Mouse (Mus musculus) intestine, embryonic 14.5 days (tissue): Measurements from ENCODE around the gene Gm10160. TPM values are rescaled to one million over a fixed set of nuclear protein-coding genes. Genes with fewer than 3 reads are reported as not detected.

ENCODE experiments used
- ATAC-seq: fragments of 200-750 bp; cut with Nextera tagmentation; replicated peaks from 2 replicates; pipeline ENCODE4 v1.8.0; 2017; ENCODE audit warnings: low read depth, moderate number of reproducible peaks, moderate TSS enrichment, moderate library complexity; ENCODE audit not compliant: low FRiP score, low TSS enrichment
- DNase-seq: peaks from one replicate; pipeline ENCODE4 v3.0.0-alpha.2; 2018; ENCODE audit warnings: low spot score
- H3K27ac ChIP-seq: fragments of 300-500 bp; sonication (generic); 2 replicates; pipeline ENCODE4 v1.5.1; 2014; ENCODE audit warnings: low read depth, mild to moderate bottlenecking, control low read depth
- H3K27me3 ChIP-seq: fragments of 300-500 bp; sonication (generic); replicated peaks from 2 replicates; pipeline ENCODE4 v1.6.1; 2014; ENCODE audit warnings: low read length, control low read depth; ENCODE audit not compliant: control insufficient read depth, insufficient read depth
- H3K36me3 ChIP-seq: fragments of 300-500 bp; sonication (generic); 2 replicates; pipeline ENCODE4 v1.6.1; 2014; ENCODE audit warnings: low read length, control low read depth; ENCODE audit not compliant: control insufficient read depth, insufficient read depth
- H3K4me1 ChIP-seq: fragments of 300-500 bp; sonication (generic); replicated peaks from 2 replicates; pipeline ENCODE4 v1.6.1; 2014; ENCODE audit warnings: low read length, control low read depth, mixed read lengths; ENCODE audit not compliant: control insufficient read depth, insufficient read depth
- H3K4me2 ChIP-seq: fragments of 300-500 bp; sonication (generic); 2 replicates; pipeline ENCODE4 v1.6.1; 2014; ENCODE audit warnings: low read length
- H3K4me3 ChIP-seq: fragments of 300-500 bp; sonication (generic); 2 replicates; pipeline ENCODE4 v1.5.1; 2014; ENCODE audit warnings: low read depth, low read length, control low read depth, mixed read lengths
- H3K9ac ChIP-seq: fragments of 300-500 bp; sonication (generic); 2 replicates; pipeline ENCODE4 v1.6.1; 2014; ENCODE audit warnings: mild to moderate bottlenecking, low read length
- H3K9me3 ChIP-seq: fragments of 300-500 bp; sonication (generic); 2 replicates; pipeline ENCODE4 v1.6.1; 2016; ENCODE audit warnings: low read length, control low read depth; ENCODE audit not compliant: control insufficient read depth
- WGBS: fragments of 180-500 bp; shearing (Covaris S2); extraction: QIAGEN DNeasy Blood & Tissue Kit; methylation state at CpG from one replicate; pipeline ENCODE4 v1.1.7; 2014; 5-methylcytosine and 5-hydroxymethylcytosine counted together
- polyA plus RNA-seq: library from polyadenylated mRNA; unstranded; fragments of >200 nt; fragmentation: Nextera tagmentation; extraction: Ambion mirVana; gene quantifications from 2 replicates; pipeline ENCODE4 v1.2.1, GENCODE M21; 2014

Gm10160 gene
- polyA plus RNA-seq = not detected in 2 replicates

- no peak for ATAC-seq
- H3K9me3 ChIP-seq = no peaks in the 10 kb centered on the region
- H3K36me3 ChIP-seq = no peaks in the 10 kb centered on the region
- peaks cover 9% of the 10 kb centered on the region; the same call in 1 of the 2 replicates for H3K4me1 ChIP-seq
- no peak within 1 kb of the TSS for H3K9ac ChIP-seq
- 70% methylated on average over 1 of the region's 1 CpGs for WGBS
- no peak for DNase-seq
- no peak within 1 kb of the TSS for H3K27ac ChIP-seq
- H3K4me3 ChIP-seq = no peak within 1 kb of the TSS
- H3K4me2 ChIP-seq = no peak within 1 kb of the TSS
- H3K27me3 ChIP-seq = peaks cover 26% of the 10 kb centered on the region
Observed at GRCm38 (mm10) chr7:81855694-81856093, at the start of gene Gm10160. Gm10160 (minus strand) TSS chr7:81855794.

DNA sequence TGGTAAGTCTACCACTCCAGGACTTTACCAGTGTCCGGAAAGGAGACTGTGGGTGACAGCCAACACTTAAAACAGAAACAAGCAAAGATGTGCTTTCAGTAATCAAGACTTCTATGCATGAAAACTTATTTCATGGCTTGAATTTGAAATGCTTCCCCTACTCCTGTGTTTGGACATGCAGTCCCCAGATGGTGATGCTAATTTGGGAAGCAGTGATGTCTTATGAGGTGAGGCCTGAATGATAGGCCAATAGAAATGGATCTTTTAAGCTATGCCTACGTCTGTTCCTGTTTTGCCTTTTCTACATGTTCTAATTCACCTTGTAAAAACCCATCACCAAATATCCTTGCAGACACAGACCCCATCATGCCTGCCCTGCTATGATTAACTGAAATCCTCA is 49.3 kb upstream of the Gm10160 start:
- H3K4me2 ChIP-seq = no peak overlapping the region
- no peak overlapping the region for H3K4me3 ChIP-seq
- 86% methylated on average over 2 of the region's 2 CpGs for WGBS

DNA sequence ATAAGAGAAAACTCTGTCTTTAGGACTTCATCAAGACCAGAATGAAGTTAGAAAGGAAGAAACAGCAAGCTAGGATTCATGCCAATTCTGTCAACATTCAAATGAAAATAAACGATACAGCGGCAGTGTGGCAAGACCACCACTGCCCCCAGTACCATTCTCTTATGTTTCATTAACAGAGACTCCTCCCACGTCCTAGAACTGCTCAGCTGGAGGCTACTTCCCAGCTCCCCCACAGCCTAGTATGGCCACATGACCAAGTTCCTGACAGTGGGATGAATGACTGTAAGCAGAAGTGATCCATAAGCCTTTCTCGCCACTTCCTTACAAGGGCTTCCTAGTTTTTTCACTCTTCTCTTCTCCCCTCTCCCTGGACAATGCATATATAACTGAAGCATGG is 48.5 kb upstream of the Gm10160 start:
- H3K9ac ChIP-seq = no peak overlapping the region
- H3K27ac ChIP-seq = no peak overlapping the region
- H3K4me2 ChIP-seq = no peak overlapping the region
- DNase-seq (no peak), ATAC-seq (no peak)
- no peaks in the 10 kb centered on the region for H3K27me3 ChIP-seq
- no peak overlapping the region for H3K4me3 ChIP-seq
- peaks cover 6% of the 10 kb centered on the region; the same call in 1 of the 2 replicates for H3K36me3 ChIP-seq
- no peaks in the 10 kb centered on the region for H3K4me1 ChIP-seq
- WGBS = 58% methylated on average over 4 of the region's 4 CpGs
- H3K9me3 ChIP-seq = no peaks in the 10 kb centered on the region

More for the DNA sequence above, 49.3 kb upstream of the Gm10160 start:
- no peaks in the 10 kb centered on the region for H3K27me3 ChIP-seq
- DNase-seq (no peak), ATAC-seq (no peak)
- H3K9me3 ChIP-seq = no peaks in the 10 kb centered on the region
- no peak overlapping the region for H3K9ac ChIP-seq
- no peaks in the 10 kb centered on the region for H3K36me3 ChIP-seq
- no peaks in the 10 kb centered on the region for H3K4me1 ChIP-seq
- H3K27ac ChIP-seq = no peak overlapping the region

GRCm38 (mm10) chr7:81899361-81899760 is 43.8 kb upstream of the Gm10160 start:
- H3K27ac ChIP-seq = no peak overlapping the region
- H3K36me3 ChIP-seq = peaks cover 13% of the 10 kb centered on the region; the same call in 1 of the 2 replicates
- no peak overlapping the region for H3K4me3 ChIP-seq
- WGBS = 67% methylated on average over 11 of the region's 11 CpGs
- ATAC-seq (no peak), DNase-seq (no peak)
- H3K27me3 ChIP-seq = no peaks in the 10 kb centered on the region
- H3K9ac ChIP-seq = no peak overlapping the region
- H3K4me1 ChIP-seq = no peaks in the 10 kb centered on the region
- H3K9me3 ChIP-seq = no peaks in the 10 kb centered on the region
- no peak overlapping the region for H3K4me2 ChIP-seq

- Histone ChIP-seq H3K36me3 (peaks cover 10% of the 10 kb centered on the region; the same call in 1 of the 2 replicates), H3K4me3 (no peak overlapping the region), H3K27ac (no peak overlapping the region), H3K4me2 (no peak overlapping the region), H3K9me3 (no peaks in the 10 kb centered on the region), H3K4me1 (no peaks in the 10 kb centered on the region), H3K27me3 (no peaks in the 10 kb centered on the region), H3K9ac (no peak overlapping the region)
- ATAC-seq (no peak), DNase-seq (no peak)
- 92% methylated on average over 4 of the region's 4 CpGs for WGBS
Observed at GRCm38 (mm10) chr7:81885128-81885527, 29.5 kb upstream of the Gm10160 start.

DNA sequence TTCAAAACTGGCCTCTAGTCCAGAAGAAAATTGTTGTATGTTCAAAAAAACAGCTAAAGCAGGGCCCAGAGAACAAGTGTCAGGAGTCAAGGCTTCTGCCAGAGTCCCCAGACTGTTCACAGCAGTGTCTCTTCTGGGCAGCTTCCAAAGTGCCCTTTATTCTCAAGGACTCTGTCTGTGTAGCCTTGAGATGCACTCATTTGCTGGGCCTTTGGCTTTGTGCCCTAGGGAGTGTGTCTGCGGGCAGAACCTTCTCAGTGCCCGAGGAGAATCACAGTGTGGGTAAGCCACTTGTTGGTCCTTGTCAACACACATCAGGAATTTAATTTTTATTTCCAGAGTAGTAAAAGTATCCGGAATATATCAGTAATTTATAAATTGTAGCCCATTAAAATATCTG is 26.0 kb upstream of the Gm10160 start:
- Histone ChIP-seq H3K4me2 (no peak overlapping the region), H3K27me3 (no peaks in the 10 kb centered on the region), H3K4me3 (no peak overlapping the region), H3K9ac (no peak overlapping the region), H3K36me3 (peaks cover 10% of the 10 kb centered on the region; the same call in 1 of the 2 replicates), H3K27ac (no peak overlapping the region), H3K9me3 (no peaks in the 10 kb centered on the region), H3K4me1 (no peaks in the 10 kb centered on the region)
- no peak for ATAC-seq
- DNase-seq = no peak
- WGBS = 78% methylated on average over 3 of the region's 3 CpGs

DNA sequence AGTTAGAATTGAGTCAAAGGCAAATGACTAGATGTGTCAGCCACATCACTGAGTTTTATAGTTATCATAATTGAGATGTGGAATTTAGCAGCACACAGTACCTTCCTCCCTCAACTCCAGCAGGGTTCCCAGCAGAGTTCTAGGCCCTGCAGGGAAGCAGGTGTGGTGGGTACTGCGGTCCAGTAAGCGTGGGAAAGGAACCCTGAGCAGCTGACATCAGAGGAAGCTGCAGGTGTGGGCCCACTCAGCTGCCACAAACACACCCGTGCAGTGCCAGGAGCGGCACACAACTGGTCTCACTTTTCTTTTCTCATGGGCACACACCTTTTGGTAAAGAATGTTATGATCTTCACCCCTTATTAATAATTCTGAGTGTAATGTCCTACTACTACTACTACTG is 25.2 kb upstream of the Gm10160 start:
- Histone ChIP-seq H3K27me3 (no peaks in the 10 kb centered on the region), H3K9ac (no peak overlapping the region), H3K27ac (no peak overlapping the region), H3K4me2 (no peak overlapping the region), H3K4me3 (no peak overlapping the region), H3K4me1 (no peaks in the 10 kb centered on the region), H3K9me3 (no peaks in the 10 kb centered on the region), H3K36me3 (peaks cover 4% of the 10 kb centered on the region; the same call in 1 of the 2 replicates)
- ATAC-seq (no peak), DNase-seq (no peak)
- 94% methylated on average over 4 of the region's 4 CpGs for WGBS

DNA sequence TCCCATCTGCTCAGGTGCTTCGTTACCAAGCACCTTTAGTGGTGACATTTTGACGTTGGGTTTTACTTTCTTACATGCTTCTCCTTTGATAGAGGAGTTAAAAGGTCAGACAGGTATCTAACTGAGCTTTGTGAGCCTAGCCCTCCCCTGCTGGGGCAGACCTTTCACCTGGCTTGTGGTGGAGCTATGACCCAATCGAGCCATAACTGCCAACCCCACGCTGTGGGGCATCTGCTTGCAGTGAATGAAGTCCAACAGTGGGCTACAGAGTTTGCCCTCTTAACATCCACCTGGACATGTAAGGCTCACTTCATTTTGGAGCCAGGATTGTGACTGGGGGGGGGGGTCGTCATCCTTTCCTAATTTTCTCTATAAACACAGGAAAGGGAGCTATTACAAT is 24.7 kb upstream of the Gm10160 start:
- 84% methylated on average over 5 of the region's 5 CpGs for WGBS
- DNase-seq (no peak), ATAC-seq (no peak)
- Histone ChIP-seq H3K36me3 (no peaks in the 10 kb centered on the region), H3K4me2 (no peak overlapping the region), H3K4me1 (0 out of 2 replicates have a peak, but pooled peaks cover 3% of the 10 kb centered on the region), H3K9me3 (no peaks in the 10 kb centered on the region), H3K9ac (no peak overlapping the region), H3K27ac (no peak overlapping the region), H3K27me3 (no peaks in the 10 kb centered on the region), H3K4me3 (no peak overlapping the region)

DNA sequence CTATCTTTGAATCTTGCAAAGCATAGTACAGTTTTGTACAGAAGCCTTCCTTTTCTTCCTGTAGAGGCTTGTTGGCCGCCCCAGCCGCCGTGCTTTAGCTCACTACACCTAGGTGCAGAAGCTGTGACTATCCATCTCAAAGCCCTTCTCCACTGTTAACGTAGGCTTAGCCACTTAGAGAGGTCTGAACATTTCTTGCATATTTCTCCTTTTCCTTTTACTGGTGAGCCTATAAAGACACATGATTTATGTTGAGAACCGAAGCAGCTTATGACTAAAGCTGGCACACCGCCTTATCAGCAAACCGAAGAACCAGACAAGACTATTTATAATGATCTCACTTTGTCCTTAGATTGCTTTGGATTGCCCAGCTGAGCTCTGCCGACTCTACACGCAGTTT is 19.8 kb upstream of the Gm10160 start:
- H3K27me3 ChIP-seq = no peaks in the 10 kb centered on the region
- no peak overlapping the region for H3K4me3 ChIP-seq
- H3K36me3 ChIP-seq = no peaks in the 10 kb centered on the region
- H3K9me3 ChIP-seq = no peaks in the 10 kb centered on the region
- peaks cover 8% of the 10 kb centered on the region; the same call in 1 of the 2 replicates for H3K4me1 ChIP-seq
- no peak overlapping the region for H3K27ac ChIP-seq
- WGBS = 55% methylated on average over 9 of the region's 9 CpGs
- no peak overlapping the region for H3K4me2 ChIP-seq
- peak; percentile 48 for DNase-seq
- ATAC-seq = no peak
- H3K9ac ChIP-seq = no peak overlapping the region
